Mouse (Mus musculus) c-Kit-positive CD71-positive TER-119-negative erythroid progenitor cells, embryonic 14.5 days (primary cell): Measurements from ENCODE around the gene Ush2a.

ENCODE experiments used
- DNase-seq: peaks from one replicate; pipeline ENCODE4 v3.0.0-alpha.2; 2013; ENCODE audit warnings: low read depth

Ush2a gene

GRCm38 (mm10) chr1:189010671-189011070, 748.8 kb downstream of the Ush2a start:
- no peak for DNase-seq

- no peak for DNase-seq
Measured at GRCm38 (mm10) chr1:189012846-189013586, 751.2 kb downstream of the Ush2a start.

GRCm38 (mm10) chr1:189013587-189013921, 751.7 kb downstream of the Ush2a start:
- no peak for DNase-seq
